Mouse (Mus musculus): ENCODE measurements around the gene Adgrf1. TPM values are rescaled to one million over a fixed set of nuclear protein-coding genes. Genes with fewer than 3 reads are reported as not detected.

Gene Adgrf1
- total and polyA plus RNA-seq, 3 experiments, result not detected

DNA sequence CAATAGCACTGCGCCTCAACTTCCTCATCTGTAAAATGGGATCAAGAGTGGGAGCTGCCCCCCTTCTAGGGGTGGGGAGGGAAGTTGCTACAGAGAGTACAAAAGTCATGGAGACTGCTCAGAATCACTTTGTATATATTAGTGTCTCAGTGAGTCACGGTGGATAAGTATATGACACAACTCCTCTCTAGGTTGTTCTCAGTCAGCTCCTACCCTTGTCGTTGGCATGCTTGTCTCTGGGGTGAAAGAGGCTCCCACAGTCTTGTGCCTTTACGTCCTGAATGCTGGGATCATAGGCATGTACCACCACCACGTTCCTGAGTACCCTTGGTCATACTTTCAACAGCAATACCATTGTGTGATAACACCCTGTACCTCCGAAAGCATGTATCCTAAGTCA, 4.2 kb upstream of the Adgrf1 start:
- H3K9me3 ChIP-seq (replicated peaks; ENCODE audit: low read length), result peaks cover 50% of the 10 kb centered on the region
- H3K36me3 ChIP-seq (replicated peaks in 1 of 2; ENCODE audit: control insufficient read depth in 1 of 2, insufficient read depth in 1 of 2, low read length in 1 of 2), result no peaks in the 10 kb centered on the region
- no peak overlapping the region for H3K27ac ChIP-seq (ENCODE audit: insufficient read depth, low read depth)
- TF ChIP-seq CHD1 (IDR thresholded peaks at IDR 0.05; ENCODE audit: low read depth, low read length) (no peak), RAD21 (IDR thresholded peaks at IDR 0.05; ENCODE audit: low read depth, low read length) (no peak), UBTF (IDR thresholded peaks at IDR 0.05; ENCODE audit: low read depth, low read length) (no peak), NRF1 (IDR thresholded peaks at IDR 0.05; ENCODE audit: low read depth, low read length) (no peak), SIN3A (IDR thresholded peaks at IDR 0.05; ENCODE audit: low read length) (no peak), ZC3H11A (IDR thresholded peaks at IDR 0.05; ENCODE audit: low read depth, low read length) (no peak), USF2 (conservative IDR thresholded peaks at IDR 0.05; ENCODE audit: low read depth, low read length) (no peak), BHLHE40 (IDR thresholded peaks at IDR 0.05; ENCODE audit: low read depth, low read length) (no peak)
- H3K4me2 ChIP-seq (ENCODE audit: insufficient read depth, low read depth, poor library complexity, severe bottlenecking), result no peak overlapping the region
- in situ Hi-C loops (cut with MboI; ENCODE audit: low pct_ligation_motif_present, low pct_unique_long_range_greater_than_20kb, low sequenced_read_pairs), result loop anchor here (25.0 kb wide), 1 partner anchor 196 kb away; no protein-coding TSS in a partner anchor
- dilution Hi-C loops (cut with MboI; ENCODE audit: extremely low pct_ligation_motif_present, extremely low pct_unique_long_range_greater_than_20kb, low sequenced_read_pairs), result no loop called here
- H3K9ac ChIP-seq (ENCODE audit: insufficient read depth, low read depth), result no peak overlapping the region
- no peaks in the 10 kb centered on the region for H3K4me1 ChIP-seq (ENCODE audit: control insufficient read depth in 1 of 2, insufficient read depth in 2 of 2)
- no peak overlapping the region for H3K4me3 ChIP-seq (replicated peaks in 1 of 3; ENCODE audit: low read depth in 2 of 3, low read length in 2 of 3, poor library complexity in 1 of 3)
- H3K27me3 ChIP-seq (replicated peaks), result no peaks in the 10 kb centered on the region
- no peak for DNase-seq (ENCODE audit: extremely low read depth)
- H3K79me2 ChIP-seq (replicated peaks; ENCODE audit: control insufficient read depth, extremely low read depth, insufficient read depth, poor library complexity, severe bottlenecking), result no peaks in the 10 kb centered on the region

DNA sequence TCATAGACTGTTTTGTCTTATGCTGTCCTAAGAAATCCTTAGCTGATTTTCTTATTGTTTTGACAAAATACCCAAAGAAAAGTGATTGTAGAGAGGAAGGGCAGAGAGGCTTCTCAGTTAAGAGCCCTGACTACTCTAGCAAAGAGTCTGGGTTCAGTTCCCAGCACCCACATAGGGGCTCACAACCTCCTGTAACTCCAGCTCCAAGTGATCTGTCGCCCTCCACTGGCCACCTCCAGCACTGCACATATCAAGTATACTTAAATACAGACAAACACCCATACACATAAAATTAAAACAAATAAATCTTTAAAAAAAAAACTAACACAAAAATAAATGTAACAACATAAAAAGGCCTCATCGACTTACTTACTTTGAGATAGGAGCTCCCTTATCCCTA, 3.5 kb upstream of the Adgrf1 start:
- dilution Hi-C loops (cut with MboI; ENCODE audit: extremely low pct_ligation_motif_present, extremely low pct_unique_long_range_greater_than_20kb, low sequenced_read_pairs) (no loop called here), in situ Hi-C loops (cut with MboI; ENCODE audit: low pct_ligation_motif_present, low pct_unique_long_range_greater_than_20kb, low sequenced_read_pairs) (loop anchor here (25.0 kb wide), 1 partner anchor 196 kb away; no protein-coding TSS in a partner anchor)

More for the DNA sequence above, 3.5 kb upstream of the Adgrf1 start:
- Histone ChIP-seq H3K79me2 (replicated peaks; ENCODE audit: control insufficient read depth, extremely low read depth, insufficient read depth, poor library complexity, severe bottlenecking) (no peaks in the 10 kb centered on the region), H3K4me1 (ENCODE audit: control insufficient read depth in 1 of 2, insufficient read depth in 2 of 2) (no peaks in the 10 kb centered on the region), H3K27me3 (replicated peaks) (no peaks in the 10 kb centered on the region), H3K36me3 (replicated peaks in 1 of 2; ENCODE audit: control insufficient read depth in 1 of 2, insufficient read depth in 1 of 2, low read length in 1 of 2) (no peaks in the 10 kb centered on the region), H3K27ac (ENCODE audit: insufficient read depth, low read depth) (no peak overlapping the region), H3K9ac (ENCODE audit: insufficient read depth, low read depth) (no peak overlapping the region), H3K4me2 (ENCODE audit: insufficient read depth, low read depth, poor library complexity, severe bottlenecking) (no peak overlapping the region), H3K9me3 (replicated peaks; ENCODE audit: low read length) (peaks cover 51% of the 10 kb centered on the region), H3K4me3 (replicated peaks in 1 of 3; ENCODE audit: low read depth in 2 of 3, low read length in 2 of 3, poor library complexity in 1 of 3) (no peak overlapping the region)
- no peak for DNase-seq (ENCODE audit: extremely low read depth)
- TF ChIP-seq MAZ (IDR thresholded peaks at IDR 0.05; ENCODE audit: low read depth, low read length), result no peak
- no peak for TF ChIP-seq SIN3A (IDR thresholded peaks at IDR 0.05; ENCODE audit: low read length)
- TF ChIP-seq NELFE (IDR thresholded peaks at IDR 0.05; ENCODE audit: low read depth, low read length), result no peak
- no peak for TF ChIP-seq MAFK (IDR thresholded peaks at IDR 0.05; ENCODE audit: insufficient replicate concordance, low read length)
- no peak for TF ChIP-seq TCF12 (IDR thresholded peaks at IDR 0.05; ENCODE audit: low read depth, low read length)
- no peak for TF ChIP-seq RAD21 (IDR thresholded peaks at IDR 0.05; ENCODE audit: low read depth, low read length)
- TF ChIP-seq ZKSCAN1 (IDR thresholded peaks at IDR 0.05; ENCODE audit: borderline replicate concordance, low read depth, low read length), result no peak
- TF ChIP-seq CHD1 (IDR thresholded peaks at IDR 0.05; ENCODE audit: low read depth, low read length), result no peak
- TF ChIP-seq TBP (conservative IDR thresholded peaks at IDR 0.05; ENCODE audit: low read depth, low read length), result no peak
- no peak for TF ChIP-seq CHD2 (IDR thresholded peaks at IDR 0.05; ENCODE audit: low read length)
- TF ChIP-seq KAT2A (IDR thresholded peaks at IDR 0.05; ENCODE audit: insufficient replicate concordance, low read length), result no peak
- no peak for TF ChIP-seq PAX5 (IDR thresholded peaks at IDR 0.05; ENCODE audit: low read length)
- TF ChIP-seq MAX (IDR thresholded peaks at IDR 0.05; ENCODE audit: low read length), result no peak
- TF ChIP-seq SMC3 (IDR thresholded peaks at IDR 0.05; ENCODE audit: low read depth, low read length), result no peak
- no peak for TF ChIP-seq POLR2AphosphoS2 (IDR thresholded peaks at IDR 0.05; ENCODE audit: low read depth, low read length)
- no peak for TF ChIP-seq USF1 (IDR thresholded peaks at IDR 0.05; ENCODE audit: low read depth, low read length)
